Mouse (Mus musculus) central nervous system, embryonic 14 days (tissue): Measurements from ENCODE around the gene Ccdc171. TPM values are rescaled to one million over a fixed set of nuclear protein-coding genes. Genes with fewer than 3 reads are reported as not detected.

ENCODE experiments used
- polyA plus RNA-seq: library from polyadenylated mRNA; depleted of rRNA; stranded (reverse); fragments of >200 nt; gene quantifications from 2 replicates; pipeline ENCODE4 v1.2.3, GENCODE M21; 2012; rRNA removed

Ccdc171 gene
- polyA plus RNA-seq: 6.5 and 7.0 TPM in 2 replicates

GRCm38 (mm10) chr4:83524843-83525689 is at the start of gene Ccdc171:
Gene Ccdc171 (plus strand): TSS chr4:83525545.

GRCm38 (mm10) chr4:83486117-83486901 is 39.0 kb upstream of the Ccdc171 start, which contains the start of gene Psip1:
Gene Psip1 (minus strand): TSS chr4:83486459.

Other genes with a start within 250 kb of the Ccdc171 start
- gene Ttc39b, start 201.3 kb upstream of the Ccdc171 start, polyA plus RNA-seq: 6.7 and 11.1 TPM in 2 replicates
- 66.1 and 78.0 TPM in 2 replicates for gene Snapc3, start 107.8 kb upstream of the Ccdc171 start, polyA plus RNA-seq
- 304 and 352 TPM in 2 replicates for gene Psip1, start 39.1 kb upstream of the Ccdc171 start, polyA plus RNA-seq